Mouse (Mus musculus): Measurements from ENCODE around the gene Bola3.

Gene Bola3

GRCm38 (mm10) chr6:83347916-83348315 is 1.0 kb upstream of the Bola3 start:
- DNase-seq (ENCODE audit: low read depth): no peak

GRCm38 (mm10) chr6:83349274-83349958 is 469 bp downstream of the Bola3 start:
- peak; percentile 70 for DNase-seq (ENCODE audit: low read depth)

GRCm38 (mm10) chr6:83350172-83350571 is 1.2 kb downstream of the Bola3 start:
- DNase-seq (ENCODE audit: low read depth): no peak

GRCm38 (mm10) chr6:83350851-83351405 is 2.0 kb downstream of the Bola3 start:
- no peak for DNase-seq (ENCODE audit: low read depth)

GRCm38 (mm10) chr6:83351490-83352160 is 2.7 kb downstream of the Bola3 start:
- peak; percentile 92 for DNase-seq (ENCODE audit: low read depth)

- DNase-seq (ENCODE audit: low read depth): no peak
These were observed 3.9 kb downstream of the Bola3 start for GRCm38 (mm10) chr6:83352666-83353410.

- no peak for DNase-seq (ENCODE audit: low read depth)
These were observed 6.2 kb downstream of the Bola3 start for GRCm38 (mm10) chr6:83354856-83355781.

GRCm38 (mm10) chr6:83356569-83357138 is 7.7 kb downstream of the Bola3 start:
- peak; percentile 65 for DNase-seq (ENCODE audit: low read depth)

GRCm38 (mm10) chr6:83357436-83357835 is 8.5 kb downstream of the Bola3 start:
- DNase-seq (ENCODE audit: low read depth): no peak

GRCm38 (mm10) chr6:83361523-83362248 is 12.7 kb downstream of the Bola3 start:
- no peak for DNase-seq (ENCODE audit: low read depth)

- DNase-seq (ENCODE audit: low read depth): no peak
These were observed 14.1 kb downstream of the Bola3 start for GRCm38 (mm10) chr6:83363075-83363474.

- DNase-seq (ENCODE audit: low read depth): no peak
These were observed 21.5 kb downstream of the Bola3 start for GRCm38 (mm10) chr6:83370316-83370965.

GRCm38 (mm10) chr6:83371350-83371749 is 22.4 kb downstream of the Bola3 start:
- DNase-seq (ENCODE audit: low read depth): no peak

- no peak for DNase-seq (ENCODE audit: low read depth)
These were observed 24.9 kb downstream of the Bola3 start for GRCm38 (mm10) chr6:83373704-83374300.

- peak; percentile 60 for DNase-seq (ENCODE audit: low read depth)
These were observed 32.9 kb downstream of the Bola3 start for GRCm38 (mm10) chr6:83381510-83382491.

- no peak for DNase-seq (ENCODE audit: low read depth)
These were observed 36.7 kb downstream of the Bola3 start for GRCm38 (mm10) chr6:83385569-83386090.

GRCm38 (mm10) chr6:83392166-83392780 is 43.3 kb downstream of the Bola3 start:
- DNase-seq (ENCODE audit: low read depth): no peak

- no peak for DNase-seq (ENCODE audit: low read depth)
These were observed 45.2 kb downstream of the Bola3 start for GRCm38 (mm10) chr6:83394122-83394521.

Data from c-Kit-positive CD71-positive TER-119-negative erythroid progenitor cells, embryonic 14.5 days (primary cell).